17 mouse cellular contexts compared by ENCODE assay signal in genomic region chr17:7894094-7894493, GRCm38 (mm10).
"Had no signal": no experiment of that assay in that cellular context is flagged by ENCODE, and none has a peak within 500 bp of the region (broad histone marks: within the 10 kb centered on the region; RNA-seq: fewer than 3 reads in every experiment).

No protein-coding gene starts in this region.

- H3K4me1 ChIP-seq: midbrain, embryonic 12.5 days; neural tube, embryonic 13.5 days; neural tube, embryonic 15.5 days had no signal

- H3K4me3 ChIP-seq: midbrain, embryonic 10.5 days; midbrain, embryonic 12.5 days; myocyte; neural tube, embryonic 13.5 days; neural tube, embryonic 15.5 days had no signal

- DNase-seq: lung, adult 18-20 months; lung, embryonic 14.5 days; lung, postnatal 10 days; midbrain, embryonic 14.5 days; retina, postnatal 1 day; right cerebral cortex, adult 18-20 months; right cerebral cortex, postnatal 25 days; right cerebral cortex, postnatal 4 days; spleen, adult 18-20 months; thymus, adult 18-20 months; thymus, postnatal 14 days; thymus, postnatal 36 days had no signal

- H3K36me3 ChIP-seq: midbrain, embryonic 10.5 days; midbrain, embryonic 12.5 days; neural tube, embryonic 13.5 days; neural tube, embryonic 15.5 days had no signal

- H3K9ac ChIP-seq: lung, embryonic 14.5 days; midbrain, embryonic 12.5 days; neural tube, embryonic 13.5 days; neural tube, embryonic 15.5 days had no signal

- H3K9me3 ChIP-seq: midbrain, embryonic 10.5 days; midbrain, embryonic 12.5 days; neural tube, embryonic 13.5 days; neural tube, embryonic 15.5 days had no signal

- H3K27ac ChIP-seq: midbrain, embryonic 10.5 days; midbrain, embryonic 12.5 days; neural tube, embryonic 13.5 days; neural tube, embryonic 15.5 days had no signal

- H3K27me3 ChIP-seq: midbrain, embryonic 12.5 days; neural tube, embryonic 13.5 days; neural tube, embryonic 15.5 days had no signal
